Mouse (Mus musculus) Patski (cell line): ENCODE results near the gene Tmem151a. TPM values are rescaled to one million over a fixed set of nuclear protein-coding genes. Genes with fewer than 3 reads are reported as not detected.

Experiments used
- ATAC-seq: fragments of 100-300 bp; one replicate; pipeline ENCODE4 v1.8.0; 2021
- CTCF ChIA-PET: fragments of 350-600 bp; sonication (Branson Sonifier 250); formaldehyde crosslinking; loops from one replicate; lab custom pipeline; 2022; ENCODE audit warnings: inconsistent platforms; lab: Charles Lee
- POLR2A ChIA-PET: fragments of 350-600 bp; sonication (Branson Sonifier 250); formaldehyde crosslinking; loops from one replicate; lab custom pipeline; 2022; ENCODE audit warnings: antibody characterized with exemption, inconsistent platforms; lab: Charles Lee
- DNase-seq: peaks from one replicate; pipeline ENCODE4 v3.0.0-alpha.2; 2011; ENCODE audit warnings: low read depth, low spot score
- H3K27me3 ChIP-seq: fragments of 371-371 bp; one replicate; pipeline ENCODE4 v1.5.1; 2021
- CTCF ChIP-seq: fragments of 100-300 bp; IDR thresholded peaks from one replicate; pipeline ENCODE4 v1.5.1; 2021
- in situ Hi-C: fragments of 300-500 bp; cut with MboI; formaldehyde crosslinking; loops from 3 replicates; pipeline ENCODE4 v1.11.1; 2018; ENCODE audit warnings: low pct_unique_long_range_greater_than_20kb, mixed read lengths
- polyA plus RNA-seq: library from polyadenylated mRNA; unstranded; gene quantifications from one replicate; pipeline ENCODE4 v1.2.3, GENCODE M21; 2021

Gene Tmem151a
- polyA plus RNA-seq, 1 experiment from 2014 or later, result 0.39 TPM

DNA sequence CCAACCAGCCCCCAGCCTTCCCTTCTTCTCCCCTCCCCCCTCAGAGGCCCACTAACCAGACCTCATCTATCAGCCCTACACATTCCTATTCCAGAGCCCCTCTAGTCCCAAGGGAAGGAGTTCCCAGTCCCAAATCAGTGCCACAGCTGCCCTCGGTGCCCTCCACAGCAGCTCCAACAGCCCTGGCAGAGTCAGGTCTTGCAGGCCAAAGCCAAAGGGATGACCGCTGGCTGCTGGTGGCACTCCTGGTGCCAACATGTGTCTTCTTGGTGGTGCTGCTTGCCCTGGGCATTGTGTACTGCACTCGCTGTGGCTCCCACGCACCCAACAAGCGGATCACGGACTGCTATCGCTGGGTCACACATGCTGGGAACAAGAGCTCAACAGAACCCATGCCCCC, 15.4 kb downstream of the Tmem151a start:
- in situ Hi-C loops, result loop anchor here (5.0 kb wide), 1 partner anchor 53 kb away; no protein-coding TSS in a partner anchor
- CTCF ChIA-PET, result interaction anchor here (0.7 to 4.6 kb wide), 2 partner anchors 15 to 24 kb away, joined by 3 to 32 read pairs; no protein-coding TSS in a partner anchor
- POLR2A ChIA-PET, result interaction anchor here (0.7 to 1.3 kb wide), 2 partner anchors 10 to 19 kb away, joined by 3 read pairs; partner anchors contain the start of gene Rin1
- ATAC-seq (no peak), DNase-seq (no peak)
- no peak for TF ChIP-seq CTCF
- H3K27me3 ChIP-seq, result peaks cover 3% of the 10 kb centered on the region

GRCm38 (mm10) chr19:5069486-5069885, 15.8 kb downstream of the Tmem151a start:
- no peaks in the 10 kb centered on the region for H3K27me3 ChIP-seq
- ChIA-PET CTCF (interaction anchor here (0.7 to 4.6 kb wide), 3 partner anchors 15 to 25 kb away, joined by 3 to 32 read pairs (median 3); no protein-coding TSS in a partner anchor), POLR2A (interaction anchor here (1.3 kb wide), 1 partner anchor 19 kb away, joined by 3 read pairs; the partner anchor contains the start of gene Rin1)
- no peak for TF ChIP-seq CTCF
- in situ Hi-C loops, result no loop called here
- DNase-seq (no peak), ATAC-seq (no peak)

GRCm38 (mm10) chr19:5068570-5069234, 16.6 kb downstream of the Tmem151a start:
- ATAC-seq (no peak), DNase-seq (no peak)
- in situ Hi-C loops, result no loop called here
- ChIA-PET POLR2A (no interaction called here), CTCF (interaction anchor here (0.8 to 4.6 kb wide), 2 partner anchors 14 to 18 kb away, joined by 3 to 32 read pairs; no protein-coding TSS in a partner anchor)
- TF ChIP-seq CTCF, result no peak
- H3K27me3 ChIP-seq, result no peaks in the 10 kb centered on the region

- ATAC-seq, result no peak
These were observed 17.3 kb downstream of the Tmem151a start, which contains the start of gene Cd248 for GRCm38 (mm10) chr19:5067867-5068569. Cd248 (plus strand) TSS chr19:5068078.

GRCm38 (mm10) chr19:5067040-5067799, 18.1 kb downstream of the Tmem151a start:
- in situ Hi-C loops, result no loop called here
- TF ChIP-seq CTCF, result no peak
- POLR2A ChIA-PET, result no interaction called here
- no peaks in the 10 kb centered on the region for H3K27me3 ChIP-seq
- CTCF ChIA-PET, result interaction anchor here (1.1 to 1.3 kb wide), 3 partner anchors 11 to 21 kb away, joined by 3 to 6 read pairs (median 3); partner anchors contain the start of gene Yif1a
- DNase-seq (no peak), ATAC-seq (no peak)

More at GRCm38 (mm10) chr19:5067867-5068569, 17.3 kb downstream of the Tmem151a start, which contains the start of gene Cd248:
- no peak for DNase-seq
- in situ Hi-C loops, result no loop called here
- H3K27me3 ChIP-seq, result no peaks in the 10 kb centered on the region
- CTCF ChIA-PET, result interaction anchor here (1.1 to 1.3 kb wide), 3 partner anchors 12 to 20 kb away, joined by 3 to 6 read pairs (median 3); partner anchors contain the start of gene Yif1a
- no peak for TF ChIP-seq CTCF
- POLR2A ChIA-PET, result no interaction called here

DNA sequence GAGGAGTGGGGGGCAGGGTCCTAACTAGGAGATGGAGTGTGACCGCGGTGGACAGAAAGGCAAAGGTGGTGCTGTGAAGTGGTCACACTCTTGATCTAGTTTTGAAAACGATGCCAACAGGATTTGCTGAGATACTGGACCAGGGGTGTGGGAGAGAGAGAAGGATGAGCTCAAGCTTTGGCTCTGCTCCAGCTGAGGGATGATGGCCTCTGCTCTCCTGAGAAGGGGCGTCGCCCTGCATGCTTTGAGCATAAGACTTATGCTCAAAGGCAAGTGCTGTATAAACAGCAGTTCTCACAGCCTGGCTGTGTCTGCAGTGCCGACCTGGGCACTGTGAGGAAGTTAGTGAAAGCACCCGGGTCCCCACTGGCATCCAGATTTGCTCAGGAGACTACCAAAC, 20.2 kb downstream of the Tmem151a start:
- DNase-seq (no peak), ATAC-seq (peak; percentile 8)
- POLR2A ChIA-PET, result interaction anchor here (0.6 kb wide), 1 partner anchor 40 kb away, joined by 4 read pairs; no protein-coding TSS in a partner anchor
- in situ Hi-C loops, result no loop called here
- no peaks in the 10 kb centered on the region for H3K27me3 ChIP-seq
- CTCF ChIA-PET, result interaction anchor here (0.8 to 1.5 kb wide), 2 partner anchors 11 to 14 kb away, joined by 5 read pairs; no protein-coding TSS in a partner anchor
- no peak for TF ChIP-seq CTCF

GRCm38 (mm10) chr19:5062446-5062845, 22.9 kb downstream of the Tmem151a start:
- ATAC-seq (no peak), DNase-seq (no peak)
- H3K27me3 ChIP-seq, result no peaks in the 10 kb centered on the region
- TF ChIP-seq CTCF, result no peak
- ChIA-PET CTCF (no interaction called here), POLR2A (no interaction called here)
- in situ Hi-C loops, result no loop called here

DNA sequence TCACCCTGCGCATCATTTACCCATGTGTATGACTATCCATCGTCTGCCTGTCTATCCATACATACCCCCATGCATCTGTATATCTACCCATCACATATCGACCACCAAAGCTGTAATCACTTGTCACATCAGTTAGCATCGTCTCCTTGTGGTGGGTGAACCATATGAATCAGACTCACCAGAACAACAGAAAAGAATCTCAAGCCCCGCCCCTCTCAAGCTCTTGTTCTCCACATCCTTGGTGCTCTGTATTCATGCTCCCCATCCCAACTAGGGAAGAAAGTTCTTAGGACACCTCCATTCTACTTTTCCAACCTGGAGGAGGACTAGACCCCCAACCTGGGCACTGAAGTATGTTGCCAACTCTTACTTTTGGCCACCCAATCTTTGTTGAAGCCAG, 23.3 kb downstream of the Tmem151a start:
- DNase-seq, result no peak
- ChIA-PET POLR2A (no interaction called here), CTCF (no interaction called here)
- TF ChIP-seq CTCF, result no peak
- no peaks in the 10 kb centered on the region for H3K27me3 ChIP-seq
- ATAC-seq, result no peak
- in situ Hi-C loops, result no loop called here

DNA sequence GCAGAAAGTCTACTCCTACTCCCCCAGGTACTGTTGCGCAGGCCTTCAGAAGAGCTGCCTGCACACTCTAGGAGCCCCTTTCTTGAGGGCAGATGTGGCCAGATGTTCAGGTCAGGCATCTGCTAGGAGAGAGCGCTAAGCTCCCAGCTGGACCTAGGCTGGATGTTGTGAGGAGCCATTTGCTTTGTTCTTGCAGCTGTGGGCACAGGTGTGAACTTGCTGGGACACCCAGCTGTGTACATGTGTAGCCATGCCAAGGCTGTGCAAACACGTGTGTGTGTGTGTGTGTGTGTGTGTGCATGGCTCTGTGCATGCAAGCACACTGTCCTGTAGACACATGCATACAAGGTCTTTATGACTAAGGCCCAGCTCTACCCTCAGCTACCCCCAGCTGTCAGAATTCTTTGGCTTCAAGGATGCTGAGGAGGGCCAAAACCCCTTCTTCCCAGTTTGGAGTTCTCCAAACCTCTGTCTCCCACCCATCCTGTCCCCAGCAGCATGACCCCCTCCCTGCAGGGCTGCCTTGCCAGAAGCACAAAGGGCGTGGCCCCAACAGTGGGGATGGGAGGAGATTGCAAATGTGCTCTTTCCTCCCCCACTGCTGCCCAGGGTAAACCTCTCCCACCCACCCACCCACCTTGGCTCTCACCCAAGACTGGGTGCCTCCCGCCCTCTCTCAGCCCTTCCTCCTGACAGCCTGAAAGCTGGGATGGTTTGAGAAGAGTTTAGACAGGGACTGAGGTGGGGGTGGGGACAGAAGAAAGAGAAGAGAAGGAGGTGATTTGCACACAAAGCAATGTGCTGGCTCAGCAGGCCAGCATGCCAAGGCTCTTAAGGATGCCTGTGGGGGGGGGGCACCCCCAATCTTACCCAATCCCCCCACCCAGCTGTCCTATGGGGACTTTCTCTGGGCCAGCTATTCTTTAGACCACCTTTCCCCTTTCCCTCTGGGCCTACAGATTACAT, 24.7 kb downstream of the Tmem151a start:
- no peak for ATAC-seq
- no peak for TF ChIP-seq CTCF
- H3K27me3 ChIP-seq, result no peaks in the 10 kb centered on the region
- POLR2A ChIA-PET, result interaction anchor here (0.5 to 1.3 kb wide), 5 partner anchors 9 to 231 kb away, joined by 3 to 4 read pairs (median 3); no protein-coding TSS in a partner anchor
- in situ Hi-C loops, result no loop called here
- DNase-seq, result no peak
- CTCF ChIA-PET, result interaction anchor here (1.0 kb wide), 1 partner anchor 9 kb away, joined by 4 read pairs; no protein-coding TSS in a partner anchor
